Mouse (Mus musculus): ENCODE measurements at regions not wholly inside any gene's neighbourhood (a gene's known extent, or its start where the extent isn't known, plus 50 kb on each side); places are given as distances from the start of the nearest gene placed in this dataset.
A peak's percentile ranks its signal among the peaks of the same experiment; 100 is the strongest.

DNA sequence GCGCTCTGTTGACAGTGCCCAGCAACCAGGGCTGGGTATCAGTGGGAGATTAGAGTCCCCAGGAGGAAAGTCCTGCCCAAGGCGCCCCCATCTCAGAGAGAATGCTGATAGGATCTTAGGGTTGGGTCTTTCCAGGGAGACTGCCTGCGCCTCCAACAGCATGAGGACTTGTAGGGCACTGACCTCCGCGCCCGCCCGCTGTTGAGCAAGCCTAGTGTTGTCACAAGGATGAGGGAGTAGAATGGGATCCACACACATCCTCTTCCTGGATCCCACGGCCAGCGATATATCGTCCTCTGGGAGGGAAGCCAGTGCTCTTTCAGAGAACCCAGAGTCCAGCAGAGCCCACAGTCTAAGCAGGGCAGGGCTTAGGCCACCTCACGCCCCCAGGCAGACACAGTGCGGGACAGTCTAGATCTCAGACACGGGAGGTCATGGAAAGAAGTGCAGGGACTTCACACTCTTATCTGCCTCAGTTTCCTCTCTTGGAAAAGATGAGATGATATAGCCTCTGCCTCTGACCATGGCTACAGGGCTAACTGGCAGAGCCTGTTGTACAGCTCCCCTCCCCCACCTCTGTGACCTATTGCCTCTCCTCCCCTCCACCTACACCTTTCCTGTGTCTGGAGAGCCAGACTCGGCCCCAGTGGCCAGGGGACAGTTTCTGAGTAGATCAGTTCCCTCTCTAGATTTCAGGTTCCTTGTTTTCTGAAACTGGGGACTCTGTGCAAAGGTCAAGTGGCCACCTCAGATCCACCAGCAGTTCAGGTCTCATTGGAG, 52.0 kb upstream of the Dusp5 start:
- DNase-seq = no peak

DNA sequence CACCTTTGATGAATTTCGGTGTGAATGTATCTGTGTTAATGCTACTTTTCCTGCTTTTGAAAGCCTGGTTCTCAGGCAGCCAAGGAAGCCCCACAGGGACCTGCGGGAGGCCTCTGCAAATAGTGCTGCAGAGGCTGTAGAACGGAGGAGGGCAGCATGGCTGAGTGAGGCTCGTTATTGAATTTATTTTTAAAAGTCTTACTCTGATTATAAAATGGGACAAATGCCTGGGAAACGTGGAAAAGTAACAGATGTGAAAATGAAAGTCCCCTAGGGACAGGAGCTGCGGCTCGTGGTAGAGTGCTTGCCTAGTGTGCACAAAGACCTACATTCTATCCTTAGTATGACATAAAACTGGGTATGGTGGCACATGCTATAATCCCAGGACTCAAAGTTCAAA, 59.7 kb upstream of the Dusp5 start:
- DNase-seq = no peak

DNA sequence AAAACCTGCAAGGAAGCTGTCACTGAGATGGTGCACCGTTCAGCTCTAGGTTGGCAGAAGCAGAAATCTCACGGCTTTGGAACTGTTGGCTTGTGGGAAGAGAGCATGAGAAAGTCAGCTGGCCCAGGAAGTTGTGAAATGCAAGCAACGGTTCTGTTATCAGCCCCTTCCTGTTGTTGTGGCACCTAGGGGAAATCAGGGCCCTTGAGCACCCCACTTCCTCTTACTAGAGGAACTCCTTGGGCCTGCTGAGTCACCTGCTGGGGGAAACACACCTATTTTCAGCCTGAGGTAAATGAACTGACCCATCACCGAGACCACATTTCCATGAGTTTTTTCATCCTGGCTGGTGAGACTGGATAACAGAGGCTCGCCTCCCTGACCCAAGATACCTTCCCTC, 64.2 kb upstream of the Dusp5 start:
- DNase-seq = no peak

DNA sequence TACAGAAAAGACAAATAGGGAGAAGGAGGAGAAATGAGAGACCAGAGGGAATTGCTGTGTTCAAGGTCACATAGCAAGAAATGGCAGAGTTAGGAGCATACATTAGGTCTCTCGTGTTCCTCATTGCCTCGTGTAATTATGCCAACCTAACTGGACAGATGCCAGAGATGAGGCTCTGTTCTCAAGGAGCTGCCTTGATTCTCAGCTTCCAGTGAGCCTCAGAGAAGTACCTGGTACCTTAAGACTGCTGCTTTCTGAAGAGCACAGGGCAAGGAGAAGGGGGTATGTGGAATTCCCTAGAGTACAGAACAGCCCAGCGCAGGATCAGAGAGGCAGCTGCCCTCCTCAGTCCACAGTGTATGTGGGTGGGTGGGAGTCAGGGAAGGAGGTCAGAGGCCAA, 64.8 kb upstream of the Dusp5 start:
- no peak for DNase-seq

DNA sequence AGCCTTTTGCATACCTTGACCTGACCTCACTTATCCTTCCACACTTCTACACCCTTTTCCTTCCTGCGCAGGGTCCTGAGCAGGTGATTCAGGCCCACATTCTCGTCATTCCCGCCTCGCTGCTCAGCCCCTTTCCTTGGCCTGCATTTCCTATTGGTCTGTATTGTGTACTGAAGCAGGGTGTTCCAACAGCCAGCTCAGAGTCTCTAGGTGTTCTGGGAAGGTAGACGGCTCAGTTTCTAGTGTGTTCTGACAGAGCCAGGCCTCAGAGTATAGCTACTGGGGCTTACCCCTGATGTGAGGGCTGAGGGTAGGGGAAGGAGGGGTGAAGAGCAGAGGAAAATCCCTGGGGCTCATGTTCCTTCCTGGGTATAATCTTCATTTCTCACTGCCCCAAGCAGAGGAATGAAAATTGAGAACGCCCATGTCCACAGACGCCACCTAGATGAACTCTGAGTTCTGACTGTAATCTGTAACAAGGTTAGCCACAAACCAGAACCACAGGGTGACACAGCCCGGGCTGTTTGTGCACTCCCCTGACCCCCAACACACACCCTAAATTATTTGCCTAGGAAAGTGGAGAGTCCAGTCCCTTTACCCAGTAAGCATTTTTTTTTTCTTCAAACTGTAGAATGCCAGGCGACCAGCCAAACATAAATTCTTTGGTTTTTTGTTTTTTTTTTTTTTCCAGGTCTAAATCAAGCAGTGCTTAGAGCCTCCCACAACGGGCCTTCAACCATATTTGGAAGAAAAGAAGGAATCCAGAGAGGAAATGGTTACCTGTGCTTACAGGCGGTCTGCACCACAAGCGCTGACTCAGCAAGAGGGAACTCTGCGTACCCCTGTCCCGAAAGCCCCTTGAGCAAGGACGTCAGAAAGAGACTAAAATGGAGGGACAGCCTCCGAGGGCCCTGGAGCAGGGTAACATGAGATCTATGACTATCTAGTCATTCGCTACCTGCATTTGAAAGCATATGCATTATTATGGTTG, 67.6 kb upstream of the Dusp5 start:
- DNase-seq = no peak

DNA sequence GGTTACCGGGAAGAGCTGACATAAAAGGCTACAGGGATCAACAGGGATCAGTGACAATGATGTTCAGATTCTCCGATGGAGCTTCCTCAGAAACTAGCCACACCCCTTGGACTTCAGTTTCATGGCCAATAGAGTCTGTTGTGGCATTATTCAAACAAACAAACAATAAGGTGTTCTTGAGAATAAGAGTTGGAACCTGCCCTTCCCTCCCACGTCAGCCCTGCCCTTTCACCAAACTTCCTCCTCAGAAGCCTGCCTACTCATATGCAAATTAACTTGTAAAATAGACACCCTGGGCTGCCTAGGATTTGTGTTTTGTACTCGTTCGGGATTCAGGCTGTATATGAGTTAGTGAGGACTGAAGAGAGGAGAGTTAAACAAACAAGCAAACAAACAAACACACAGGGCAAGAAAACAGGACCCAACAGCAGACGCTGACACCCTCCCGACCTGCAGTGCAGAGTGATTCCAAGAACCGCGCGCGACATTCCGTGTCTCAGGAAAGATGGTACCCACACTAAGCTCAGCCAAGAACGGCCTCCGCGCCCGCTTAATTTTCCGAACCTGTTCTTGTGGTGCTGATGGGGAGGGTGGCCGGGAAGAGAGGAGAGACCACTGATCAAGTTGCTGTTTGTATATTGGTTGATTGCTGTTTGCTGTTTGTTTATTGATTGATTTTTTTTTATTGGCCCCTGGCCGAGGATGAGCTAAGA, 68.4 kb upstream of the Dusp5 start:
- DNase-seq = no peak

DNA sequence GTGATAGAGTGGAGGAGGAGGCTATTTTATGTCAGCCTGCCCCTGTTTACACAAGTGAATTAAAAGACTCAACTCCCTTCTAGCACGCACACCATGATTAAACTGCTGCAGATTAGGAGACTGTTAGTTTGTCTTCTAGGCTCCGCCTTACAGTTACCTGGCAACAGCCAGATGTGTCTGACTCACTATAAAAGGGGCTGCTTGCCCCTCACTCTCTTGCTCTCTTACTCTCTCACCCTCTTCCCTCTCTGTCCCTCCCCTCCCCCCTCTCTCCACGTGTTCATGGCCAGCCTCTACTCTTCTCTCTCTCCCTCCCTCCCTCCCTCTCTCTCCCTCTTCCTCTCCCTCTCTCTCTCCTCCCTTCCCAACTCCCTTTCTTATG, 69.0 kb upstream of the Smndc1 start:
- no peak for DNase-seq

DNA sequence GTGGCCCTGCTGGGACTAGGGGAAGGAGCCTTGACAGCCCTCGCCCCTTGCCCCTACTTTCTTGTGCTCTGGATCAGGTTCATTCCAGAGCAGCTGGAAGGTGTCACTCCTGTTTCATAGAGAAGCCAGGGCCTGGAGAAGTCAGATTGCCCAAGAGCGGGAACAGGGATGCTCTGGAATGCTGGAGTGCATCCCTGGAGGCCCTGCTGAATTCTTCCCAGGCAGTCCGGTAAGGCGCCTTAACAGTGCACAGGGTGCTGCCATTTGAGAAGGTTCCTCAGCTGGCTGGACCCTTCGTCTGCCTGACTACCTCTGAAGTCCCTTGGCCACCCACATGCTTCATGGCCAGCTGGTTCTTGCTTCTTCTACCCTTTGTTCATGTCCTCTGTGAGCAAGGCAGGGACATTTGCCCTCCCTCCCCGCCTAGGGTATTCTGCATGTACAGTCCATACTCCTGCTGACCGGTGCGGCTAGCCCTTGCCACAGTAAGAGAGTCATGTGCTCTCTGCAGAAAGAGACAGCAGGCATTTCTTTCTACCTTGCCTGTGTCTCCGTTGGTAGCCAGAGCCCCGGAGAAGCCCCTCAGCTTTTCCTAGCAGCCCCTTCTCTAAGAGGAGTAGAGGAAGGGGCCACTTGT, 68.5 kb upstream of the Smndc1 start:
- DNase-seq = no peak

DNA sequence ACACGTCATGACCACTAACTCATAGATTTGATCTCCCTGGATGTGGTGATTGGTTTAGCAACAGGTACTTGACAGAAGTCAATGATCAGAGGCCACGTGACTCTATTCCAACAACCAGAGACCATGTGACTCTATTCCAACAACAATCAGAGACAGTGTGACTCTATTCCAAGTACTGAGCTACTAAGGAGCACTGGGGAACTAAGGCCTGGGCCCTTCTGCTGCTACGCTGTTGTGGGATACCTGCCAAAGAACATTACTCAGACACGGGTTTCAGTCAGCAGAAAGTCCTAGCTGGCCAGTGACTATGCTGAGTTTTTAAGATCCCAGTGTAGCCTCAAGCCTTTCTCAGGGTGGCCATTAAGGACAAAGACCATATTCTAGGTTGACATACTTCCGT, 66.3 kb upstream of the Smndc1 start:
- no peak for DNase-seq

DNA sequence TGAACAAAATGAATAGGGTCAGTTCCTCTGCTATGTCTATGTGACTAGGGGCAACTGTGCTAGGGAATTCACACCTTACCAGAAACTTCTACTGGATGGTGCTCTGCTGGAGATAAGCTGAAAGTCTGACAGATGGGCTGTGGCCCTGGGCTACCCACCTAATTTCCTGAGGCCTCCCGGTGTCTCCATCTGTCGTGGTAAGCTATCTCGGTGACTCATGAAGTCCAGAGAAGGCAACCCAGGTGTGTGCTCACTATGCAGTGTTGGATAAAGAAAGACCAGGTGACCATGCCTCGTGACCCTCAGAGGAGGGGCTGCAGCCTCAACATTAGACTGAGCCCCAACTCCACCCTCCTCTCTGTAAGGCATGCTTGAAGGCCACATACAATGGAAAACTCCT, 64.2 kb upstream of the Smndc1 start:
- peak; percentile 84 for DNase-seq

DNA sequence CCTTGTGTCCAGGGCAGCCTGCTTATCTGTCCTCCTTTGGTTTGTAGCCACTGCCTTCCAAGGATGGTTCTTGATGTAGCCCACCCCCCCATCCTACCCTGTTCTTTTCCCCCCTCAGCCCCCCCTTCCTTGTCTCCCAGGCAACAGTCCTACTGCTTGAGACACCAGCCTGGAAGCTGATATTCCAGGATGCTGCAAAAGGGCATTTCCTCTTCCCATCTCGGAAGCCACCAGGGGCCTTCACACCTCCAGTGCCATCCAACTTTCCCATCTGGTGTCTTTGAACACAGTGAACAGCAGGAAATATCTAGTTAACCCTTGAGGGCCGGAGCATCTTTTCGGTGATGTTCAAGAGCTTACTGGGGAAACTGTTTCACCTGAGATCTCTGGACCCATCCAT, 63.7 kb upstream of the Smndc1 start:
- DNase-seq = peak; percentile 81

DNA sequence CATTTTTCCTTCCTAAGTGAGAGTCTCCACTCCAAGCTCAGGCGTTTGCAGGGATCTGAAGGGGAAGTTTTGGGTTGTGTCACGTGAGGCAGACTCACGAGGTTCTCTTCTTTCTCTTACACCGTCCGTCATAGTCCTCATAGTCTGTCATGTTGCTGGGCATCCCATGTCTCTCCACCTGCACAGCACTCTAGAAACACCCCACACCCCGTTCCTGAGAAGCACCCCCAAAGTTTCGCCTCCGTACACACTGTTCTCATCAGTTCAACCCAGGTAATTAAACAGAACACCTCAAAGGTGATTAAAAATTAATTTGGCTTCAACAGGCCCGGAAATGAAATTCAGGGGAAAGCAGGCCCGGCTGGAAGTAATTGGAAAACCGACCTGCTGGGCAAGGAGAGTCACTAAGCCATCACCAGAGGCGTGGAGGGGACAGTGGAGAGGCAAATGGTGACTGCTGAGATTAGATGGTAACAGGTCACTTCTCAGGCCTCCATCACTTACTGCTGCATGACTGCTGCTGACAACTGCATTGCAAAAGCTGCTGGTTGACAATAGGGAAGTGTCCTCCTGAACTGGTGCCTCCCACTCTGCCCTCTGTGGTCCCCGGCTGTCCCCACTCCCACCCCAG, 63.1 kb upstream of the Smndc1 start:
- DNase-seq = peak; percentile 54

DNA sequence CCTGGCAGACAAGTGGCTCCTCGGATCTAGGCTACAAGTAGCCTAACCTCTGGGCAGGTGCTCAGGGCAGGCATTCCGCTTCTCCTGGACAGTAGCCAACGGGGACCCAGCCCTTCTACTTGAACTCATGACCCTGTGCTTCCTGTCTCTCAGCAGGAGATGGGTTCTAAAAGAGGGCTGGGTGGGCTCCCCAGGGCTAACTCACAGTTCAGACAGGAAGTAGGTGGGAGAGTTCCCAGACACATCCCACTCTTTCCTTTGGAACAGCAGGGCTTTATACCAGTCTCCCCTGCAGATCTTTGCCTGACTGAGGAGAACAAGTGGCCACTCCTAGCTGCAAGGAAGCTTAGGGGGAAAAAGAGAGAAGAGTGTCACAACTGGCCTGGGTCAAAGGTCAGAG, 62.0 kb upstream of the Smndc1 start:
- peak; percentile 49 for DNase-seq

DNA sequence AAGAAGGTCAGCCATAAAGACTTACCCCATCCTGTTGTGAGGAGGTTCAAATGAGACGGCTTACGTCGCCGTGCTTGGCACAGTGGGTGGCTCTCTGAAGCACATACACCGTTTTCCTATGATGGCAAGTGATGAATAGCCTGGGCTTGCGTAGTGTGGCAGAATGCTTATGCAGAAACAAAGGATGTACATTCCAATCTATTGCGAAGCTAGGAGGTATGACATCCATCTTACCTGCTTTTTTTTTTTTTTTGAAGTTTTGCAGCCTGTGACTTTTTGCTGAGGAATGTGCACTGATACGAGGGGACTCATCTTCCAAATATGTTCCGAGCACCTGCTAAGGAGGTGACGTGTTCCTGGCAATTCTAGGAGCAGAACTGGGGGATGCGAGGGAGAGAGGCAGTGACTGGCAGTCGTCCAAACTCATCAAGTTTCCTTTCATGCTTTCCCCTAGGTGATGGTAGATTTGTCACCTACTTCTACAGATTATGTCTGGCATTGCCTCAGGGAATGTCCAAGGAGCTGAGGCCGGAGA, 61.1 kb upstream of the Smndc1 start:
- no peak for DNase-seq

DNA sequence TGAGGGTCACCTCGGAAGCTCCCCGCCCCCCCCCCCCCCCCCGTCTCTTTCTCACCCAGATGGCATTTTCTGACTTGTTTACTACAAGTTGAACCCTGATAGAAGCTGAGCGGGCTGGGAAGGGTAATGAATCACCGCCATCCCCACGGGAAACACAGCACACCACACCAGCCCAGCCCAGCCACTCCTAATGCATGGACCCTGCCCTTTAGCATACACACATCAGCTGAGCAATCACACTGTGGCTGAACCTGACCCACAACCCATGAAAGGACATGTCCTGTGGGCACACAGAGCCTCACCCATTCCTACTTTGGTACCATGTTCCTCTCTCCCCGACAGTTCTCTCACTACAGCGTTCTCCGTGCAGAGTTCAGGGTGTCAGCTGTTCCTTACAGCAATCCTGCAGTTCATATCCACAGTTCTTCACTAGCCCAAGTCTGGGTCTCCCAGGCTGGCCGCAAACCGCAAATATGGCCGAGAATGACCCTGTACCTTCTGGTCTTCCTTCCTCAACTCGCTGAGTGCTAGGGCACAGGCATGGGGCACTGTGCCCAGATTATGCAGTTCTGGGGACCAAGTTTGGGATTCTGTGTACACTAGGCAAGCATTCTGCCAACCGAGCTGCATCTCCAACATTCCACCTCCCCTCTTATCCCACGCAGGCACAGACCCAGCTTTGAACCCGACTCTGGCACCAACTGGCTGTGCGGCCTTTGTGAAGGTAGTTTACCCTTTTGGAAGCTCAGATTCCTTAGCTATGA, 60.4 kb upstream of the Smndc1 start:
- DNase-seq = no peak

DNA sequence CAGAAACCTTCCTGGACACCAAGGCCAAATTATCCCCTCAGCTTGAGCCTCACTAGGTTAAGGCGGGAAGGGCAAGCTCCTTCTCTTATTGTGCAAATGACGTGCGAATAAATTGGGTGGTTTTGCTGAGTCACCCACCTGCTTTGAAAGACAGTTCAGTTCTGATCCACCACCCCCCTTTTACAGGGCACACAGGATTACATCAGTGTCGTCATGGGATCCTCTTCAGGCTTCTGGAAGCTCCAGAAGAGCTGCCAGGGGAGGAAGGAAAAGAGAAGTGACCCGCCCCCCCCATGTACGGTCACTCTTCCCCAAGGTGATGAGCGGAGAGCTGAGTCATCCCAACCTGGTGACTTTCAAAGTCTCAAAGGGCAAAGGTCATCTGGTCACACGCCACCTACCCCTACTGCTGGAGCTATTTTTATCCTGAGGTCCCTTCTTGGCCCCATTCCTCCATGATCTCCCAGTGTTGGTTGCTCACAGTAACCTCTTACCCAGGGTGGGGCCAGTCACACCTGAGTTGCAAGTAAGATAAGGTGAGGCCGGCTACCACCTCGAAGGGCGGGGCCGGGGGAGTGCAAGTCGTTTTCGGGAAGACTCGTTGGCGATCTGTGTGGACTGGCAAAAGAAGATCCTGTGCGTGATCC, 58.9 kb upstream of the Smndc1 start:
- no peak for DNase-seq

DNA sequence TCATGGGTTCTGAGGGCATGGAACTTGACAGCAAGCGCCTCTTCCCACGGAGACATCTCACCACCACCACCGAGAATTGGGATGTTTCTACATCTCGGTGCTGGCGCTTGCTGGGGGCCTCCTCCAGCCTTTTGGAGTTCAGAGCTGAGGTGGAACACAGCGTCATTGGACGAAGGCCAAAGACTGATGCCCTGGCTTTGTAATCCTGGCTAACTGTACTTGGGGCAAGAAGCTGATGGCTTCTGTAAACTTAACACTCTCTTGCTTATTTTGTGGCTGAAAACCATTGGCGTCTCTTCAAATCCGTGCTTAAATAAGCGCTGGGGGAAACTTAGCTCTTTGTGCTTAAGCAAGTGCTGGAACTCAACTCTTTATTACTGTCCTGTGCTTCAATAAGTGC, 57.8 kb upstream of the Smndc1 start:
- DNase-seq = no peak

DNA sequence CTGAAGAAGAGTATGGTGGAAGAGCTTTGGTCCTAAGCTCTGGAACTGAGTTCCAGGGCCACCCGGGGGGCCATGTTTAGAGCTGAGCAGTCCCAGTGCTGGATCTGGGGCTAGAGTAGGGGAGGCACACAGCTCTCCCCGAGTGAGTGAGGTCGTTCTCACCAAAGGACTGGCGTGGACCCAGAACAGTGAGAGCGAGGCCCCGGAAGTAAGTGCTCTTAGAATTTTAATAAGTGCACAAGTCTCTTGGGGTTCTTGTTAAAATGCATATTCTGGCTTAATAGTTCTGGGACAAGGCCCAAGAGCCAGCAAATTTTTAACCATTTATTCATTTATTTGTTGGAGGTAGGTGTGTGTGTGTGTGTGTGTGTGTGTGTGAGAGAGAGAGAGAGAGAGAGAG, 57.4 kb upstream of the Smndc1 start:
- DNase-seq = no peak

DNA sequence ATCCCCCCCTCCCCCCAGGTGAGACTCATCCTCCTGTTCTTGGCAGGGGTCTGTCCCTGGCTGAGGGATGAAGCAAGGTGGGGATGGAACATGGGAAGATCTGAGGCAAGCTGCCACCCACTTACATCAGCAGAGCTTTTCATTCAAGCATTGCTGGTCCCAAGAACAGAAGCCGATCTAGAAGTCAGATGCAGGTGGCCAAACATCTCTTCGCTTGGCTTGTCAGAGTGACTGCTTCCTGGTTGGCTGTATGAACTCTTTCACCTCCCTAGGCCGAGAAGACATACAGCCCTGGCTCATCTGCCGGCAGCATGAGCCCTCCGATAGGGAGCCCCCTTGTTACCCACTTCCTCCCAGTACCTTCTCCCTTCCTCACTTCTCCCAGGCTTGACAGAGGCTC, 55.8 kb upstream of the Smndc1 start:
- no peak for DNase-seq

DNA sequence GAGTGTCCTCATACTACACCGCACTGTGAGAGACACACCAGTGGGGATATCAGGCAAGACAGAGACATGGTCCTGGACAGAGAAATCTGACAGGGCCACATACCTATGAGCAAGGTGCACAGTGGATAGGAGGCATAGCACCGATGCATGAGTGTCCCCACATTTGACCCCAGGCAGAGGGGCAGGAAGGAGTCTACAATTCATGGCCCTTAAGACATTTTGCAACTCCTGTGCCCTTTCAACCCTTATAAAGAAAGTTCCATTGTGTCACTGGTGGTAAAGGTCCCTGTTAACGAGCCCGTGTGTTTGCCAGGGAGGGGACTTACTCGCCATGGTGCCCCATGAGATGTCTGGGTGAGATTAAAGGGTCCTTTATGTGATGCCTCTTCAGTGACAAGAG, 54.3 kb upstream of the Smndc1 start:
- DNase-seq = no peak

Data from cerebellum, adult 11 months (tissue).